Mouse (Mus musculus) layer of hippocampus, adult 8-10 months (tissue): ENCODE results near the gene Alpk1. TPM values are rescaled to one million over a fixed set of nuclear protein-coding genes. Genes with fewer than 3 reads are reported as not detected.
"Not testable (repeated sequence)": the region's sequence is repeated elsewhere in the genome, so short reads cannot be mapped to it uniquely, and the experiment has no call there.

ENCODE experiments used
- DNase-seq, 2 experiments: peaks; one replicate each; pipeline ENCODE4 v3.0.0; 2022; ENCODE audit warnings: low spot score in 2 of 2
- total RNA-seq, 4 experiments: library from RNA; stranded (reverse); gene quantifications; 2 replicates each; pipeline ENCODE4 v1.2.4; 2022

Gene Alpk1
- total RNA-seq, 4 experiments from 2014 or later: 8.6 to 12.3 (median 11.4) TPM

GRCm38 (mm10) chr3:127790234-127791055, 10.1 kb upstream of the Alpk1 start:
- no peak for DNase-seq

- DNase-seq: peak; percentile 32 to 35
Measured at GRCm38 (mm10) chr3:127789500-127790191, 9.3 kb upstream of the Alpk1 start, which contains the start of gene Tifa. Gene Tifa, plus strand, starts transcription at chr3:127789805.

- no peak for DNase-seq
Measured at GRCm38 (mm10) chr3:127788919-127789318, 8.6 kb upstream of the Alpk1 start.

- no peak for DNase-seq
Measured at GRCm38 (mm10) chr3:127788038-127788437, 7.7 kb upstream of the Alpk1 start.

- DNase-seq: no peak
Measured at GRCm38 (mm10) chr3:127787032-127787431, 6.7 kb upstream of the Alpk1 start.

GRCm38 (mm10) chr3:127783680-127784079, 3.4 kb upstream of the Alpk1 start:
- DNase-seq: not testable (repeated sequence)

GRCm38 (mm10) chr3:127782921-127783320, 2.6 kb upstream of the Alpk1 start:
- DNase-seq: no peak

GRCm38 (mm10) chr3:127780921-127781320, 594 bp upstream of the Alpk1 start:
- no peak for DNase-seq

- no peak for DNase-seq
Measured at GRCm38 (mm10) chr3:127769146-127769545, 11.2 kb downstream of the Alpk1 start.

- DNase-seq: no peak
Measured at GRCm38 (mm10) chr3:127765971-127766370, 14.4 kb downstream of the Alpk1 start.

- DNase-seq: no peak
Measured at GRCm38 (mm10) chr3:127764541-127764940, 15.8 kb downstream of the Alpk1 start.

- DNase-seq: peak; percentile 48 to 72
Measured at GRCm38 (mm10) chr3:127763076-127763612, 17.2 kb downstream of the Alpk1 start.

- DNase-seq: no peak
Measured at GRCm38 (mm10) chr3:127762403-127762802, 17.9 kb downstream of the Alpk1 start.

- peak in 1 of 2 experiments; percentile 44 for DNase-seq
Measured at GRCm38 (mm10) chr3:127759212-127759611, 21.1 kb downstream of the Alpk1 start.

- no peak for DNase-seq
Measured at GRCm38 (mm10) chr3:127758806-127759205, 21.5 kb downstream of the Alpk1 start.

GRCm38 (mm10) chr3:127757886-127758301, 22.4 kb downstream of the Alpk1 start:
- no peak for DNase-seq

GRCm38 (mm10) chr3:127756458-127756857, 23.9 kb downstream of the Alpk1 start:
- no peak for DNase-seq

GRCm38 (mm10) chr3:127749981-127750562, 30.3 kb downstream of the Alpk1 start:
- no peak for DNase-seq

GRCm38 (mm10) chr3:127749266-127749665, 31.1 kb downstream of the Alpk1 start:
- DNase-seq: no peak

- no peak for DNase-seq
Measured at GRCm38 (mm10) chr3:127748644-127749043, 31.7 kb downstream of the Alpk1 start.

GRCm38 (mm10) chr3:127745911-127746640, 34.3 kb downstream of the Alpk1 start:
- no peak for DNase-seq
